Mouse (Mus musculus) spleen, postnatal 14 days (tissue): ENCODE results near the gene Ak7.

Experiments used
- DNase-seq, 2 experiments: peaks; one replicate each; pipeline ENCODE4 v3.0.0; 2021 to 2022; ENCODE audit warnings: low spot score in 2 of 2

The Ak7 gene

GRCm38 (mm10) chr12:105705799-105706487 lies at the start of gene Ak7:
TSS of gene Ak7 (plus strand) at chr12:105705976.
- DNase-seq = peak; percentile 71 to 74

GRCm38 (mm10) chr12:105676274-105676673 lies 29.5 kb upstream of the Ak7 start:
- DNase-seq = no peak

- no peak for DNase-seq
Observed at GRCm38 (mm10) chr12:105678211-105678610, 27.6 kb upstream of the Ak7 start.

GRCm38 (mm10) chr12:105678762-105679161 lies 27.0 kb upstream of the Ak7 start:
- no peak for DNase-seq

GRCm38 (mm10) chr12:105683933-105684901 lies 21.6 kb upstream of the Ak7 start, which contains the start of gene Gskip:
TSS of gene Gskip (plus strand) at chr12:105684829.
- DNase-seq = peak; percentile 13 to 26

GRCm38 (mm10) chr12:105685001-105685691 lies 20.6 kb upstream of the Ak7 start, which contains the start of gene Atg2b:
TSS of gene Atg2b (minus strand) at chr12:105685211.
- peak; percentile 88 to 95 for DNase-seq

- no peak for DNase-seq
Observed at GRCm38 (mm10) chr12:105686791-105687190, 19.0 kb upstream of the Ak7 start.

- DNase-seq = no peak
Observed at GRCm38 (mm10) chr12:105687416-105687815, 18.4 kb upstream of the Ak7 start.

GRCm38 (mm10) chr12:105688546-105688945 lies 17.2 kb upstream of the Ak7 start:
- no peak for DNase-seq

GRCm38 (mm10) chr12:105689435-105689834 lies 16.3 kb upstream of the Ak7 start:
- DNase-seq = no peak

GRCm38 (mm10) chr12:105694021-105694420 lies 11.8 kb upstream of the Ak7 start:
- no peak for DNase-seq

GRCm38 (mm10) chr12:105695848-105696247 lies 9.9 kb upstream of the Ak7 start:
- no peak for DNase-seq

- no peak for DNase-seq
Observed at GRCm38 (mm10) chr12:105697104-105697780, 8.5 kb upstream of the Ak7 start.

- DNase-seq = no peak
Observed at GRCm38 (mm10) chr12:105700433-105700832, 5.3 kb upstream of the Ak7 start.

- DNase-seq = peak in 1 of 2 experiments; percentile 17
Observed at GRCm38 (mm10) chr12:105718616-105719015, 12.8 kb downstream of the Ak7 start.

- no peak for DNase-seq
Observed at GRCm38 (mm10) chr12:105720196-105720595, 14.4 kb downstream of the Ak7 start.

GRCm38 (mm10) chr12:105721452-105722132 lies 15.8 kb downstream of the Ak7 start:
- DNase-seq = no peak

GRCm38 (mm10) chr12:105722657-105723056 lies 16.9 kb downstream of the Ak7 start:
- no peak for DNase-seq

- no peak for DNase-seq
Observed at GRCm38 (mm10) chr12:105724616-105725015, 18.8 kb downstream of the Ak7 start.

- no peak for DNase-seq
Observed at GRCm38 (mm10) chr12:105725736-105726135, 20.0 kb downstream of the Ak7 start.

GRCm38 (mm10) chr12:105727268-105727667 lies 21.5 kb downstream of the Ak7 start:
- no peak for DNase-seq
